Mouse (Mus musculus) liver, postnatal 0 days (tissue): ENCODE measurements around the gene Frmd6.

Experiments
- CTCF ChIP-seq: sonication (generic); IDR thresholded peaks from 2 replicates; pipeline ENCODE4 v1.5.1; 2016; ENCODE audit warnings: antibody characterized with exemption, low read depth
- EP300 ChIP-seq: IDR thresholded peaks from 2 replicates; pipeline ENCODE4 v1.6.1; 2016; ENCODE audit warnings: antibody characterized with exemption, low read depth, mild to moderate bottlenecking

DNA sequence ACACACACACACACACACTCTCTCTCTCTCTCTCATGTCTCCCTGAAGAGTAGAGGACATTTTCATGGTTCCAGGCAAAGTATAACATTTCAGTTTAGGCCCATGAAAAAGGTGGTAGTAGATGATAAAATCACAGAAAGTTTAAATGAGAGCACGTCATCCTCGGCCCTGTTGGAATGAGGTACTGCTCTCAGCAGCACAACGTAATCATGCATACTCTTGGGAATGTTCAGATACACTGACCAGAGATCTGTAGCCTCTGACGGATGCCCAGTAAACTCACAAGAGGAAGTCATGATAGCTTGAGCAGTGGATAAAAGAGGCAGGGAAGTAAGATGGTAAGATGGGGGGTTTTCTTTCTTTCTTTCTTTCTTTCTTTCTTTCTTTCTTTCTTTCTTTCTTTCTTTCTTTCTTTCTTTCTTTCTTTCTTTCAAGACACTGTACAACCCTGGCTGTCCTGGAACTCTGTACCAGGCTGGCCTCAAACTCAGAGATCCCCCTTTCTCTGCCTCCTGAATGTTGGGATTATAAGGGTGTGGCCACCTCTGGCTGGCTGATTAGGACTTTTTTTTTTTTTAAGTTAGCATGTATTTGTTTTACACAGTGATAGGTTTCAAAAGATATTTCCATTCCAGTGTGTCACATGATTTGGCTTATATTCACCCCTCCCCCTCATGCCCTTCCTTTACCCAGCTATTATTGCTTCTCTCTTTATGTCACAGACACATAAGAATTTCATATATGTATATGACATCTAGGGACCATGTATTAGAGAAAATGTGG, 7.1 kb downstream of the Frmd6 start:
- TF ChIP-seq CTCF (no peak), EP300 (no peak)
